Comparison of ENCODE assay signal across 8 mouse cellular contexts in the genomic region with DNA sequence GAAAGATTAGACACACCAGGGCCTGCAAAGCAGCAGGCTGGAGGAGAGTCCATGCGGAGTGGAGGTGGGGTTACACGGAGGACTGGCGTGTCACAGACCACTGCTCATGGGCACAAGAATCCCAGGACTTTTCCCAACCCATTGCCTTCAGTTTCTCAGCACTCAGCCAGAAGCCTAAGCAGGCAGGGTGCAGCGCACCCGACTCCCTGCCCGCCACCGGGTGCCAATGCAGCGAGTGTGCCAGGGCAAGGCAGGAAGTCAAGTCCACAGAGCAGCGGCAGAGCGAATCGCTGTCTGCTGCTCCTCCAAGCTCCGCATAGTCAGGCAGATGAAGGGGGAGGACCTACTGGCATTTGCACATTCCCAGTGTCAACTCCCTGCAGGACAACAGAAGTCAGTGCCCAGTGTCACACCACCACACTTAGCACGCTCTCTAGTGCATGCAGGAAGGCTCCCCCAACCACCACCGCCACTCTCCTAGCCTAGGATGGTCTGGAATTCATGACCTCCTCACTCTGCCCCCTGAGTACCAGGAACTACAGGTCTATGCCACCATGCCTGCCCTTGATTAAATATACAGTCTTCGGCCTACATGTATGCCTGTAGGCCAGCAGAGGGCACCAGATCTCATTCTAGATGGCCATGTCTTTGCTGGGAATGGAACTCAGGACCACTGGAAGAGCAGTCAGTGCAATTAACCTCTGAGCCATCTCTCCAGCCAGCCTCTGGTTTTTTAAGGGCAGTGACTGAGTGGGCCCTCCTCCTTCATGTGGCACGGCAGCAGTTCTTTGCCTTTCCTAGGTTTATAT. TPM values are rescaled to one million over a fixed set of nuclear protein-coding genes. Genes with fewer than 3 reads are reported as not detected.
DNase-seq lines count a peak whose midpoint lies in the region; ATAC-seq and TF ChIP-seq lines count a peak whose summit lies in the region.

No protein-coding gene starts in this region.

- 42% methylated on average over 16 of the region's 16 CpGs for WGBS in limb, embryonic 10.5 days
- 50% methylated on average over 12 of the region's 16 CpGs for WGBS in neural tube, embryonic 14.5 days

- H3K27ac ChIP-seq in layer of hippocampus, adult 2 months: no peak overlapping the region
- H3K27ac ChIP-seq in bone marrow macrophage, adult 2 months (ENCODE audit: insufficient read depth, low read depth, low read length): no peak overlapping the region
- 0 out of 2 replicates have a peak overlapping the region, but pooled peaks have one; percentile 9 for H3K27ac ChIP-seq in limb, embryonic 10.5 days
- no peak overlapping the region for H3K27ac ChIP-seq in neural tube, embryonic 14.5 days (ENCODE audit: low read depth, low read length)

- TF ChIP-seq POLR2A in bone marrow macrophage, adult 2 months (IDR thresholded peaks at IDR 0.05; ENCODE audit: borderline replicate concordance, low read depth, low read length): no peak

- no peak overlapping the region for H3K4me2 ChIP-seq in neural tube, embryonic 14.5 days (ENCODE audit: low read depth, low read length)

- no peaks in the 10 kb centered on the region for H3K4me1 ChIP-seq in bone marrow macrophage, adult 2 months (ENCODE audit: control insufficient read depth, insufficient read depth, low read length)
- H3K4me1 ChIP-seq in limb, embryonic 10.5 days: peaks cover 37% of the 10 kb centered on the region
- H3K4me1 ChIP-seq in neural tube, embryonic 14.5 days (ENCODE audit: control insufficient read depth, insufficient read depth, low read length): no peaks in the 10 kb centered on the region

- H3K9me3 ChIP-seq in limb, embryonic 10.5 days (replicated peaks): no peaks in the 10 kb centered on the region
- no peaks in the 10 kb centered on the region for H3K9me3 ChIP-seq in neural tube, embryonic 14.5 days (ENCODE audit: control insufficient read depth, low read length)

- no peak for DNase-seq in layer of hippocampus, adult 2 months (ENCODE audit: low spot score in 2 of 2)
- DNase-seq in layer of hippocampus, postnatal 36 days: no peak
- DNase-seq in ES-CJ7 (ENCODE audit: low read depth, low spot score): peak; percentile 86
- DNase-seq in gastrocnemius, postnatal 10 days: peak; percentile 41
- peak; percentile 75 for DNase-seq in limb, embryonic 10.5 days (ENCODE audit: low spot score)
- no peak for DNase-seq in frontal cortex, postnatal 10 days (ENCODE audit: low spot score in 2 of 2)

- TF ChIP-seq CTCF in layer of hippocampus, adult 2 months (conservative IDR thresholded peaks at IDR 0.05): peak; percentile 84
- TF ChIP-seq CTCF in bone marrow macrophage, adult 2 months (IDR thresholded peaks at IDR 0.05; ENCODE audit: low read depth, low read length): peak; percentile 79

- H3K36me3 ChIP-seq in limb, embryonic 10.5 days: no peaks in the 10 kb centered on the region
- H3K36me3 ChIP-seq in neural tube, embryonic 14.5 days (ENCODE audit: control insufficient read depth, insufficient read depth, low read length): no peaks in the 10 kb centered on the region

- peaks cover 24% of the 10 kb centered on the region; the same call in 1 of the 2 replicates for H3K27me3 ChIP-seq in limb, embryonic 10.5 days (ENCODE audit: low read depth, poor library complexity, severe bottlenecking)
- H3K27me3 ChIP-seq in neural tube, embryonic 14.5 days (ENCODE audit: control insufficient read depth, insufficient read depth, low read length): no peaks in the 10 kb centered on the region

- ATAC-seq in neural tube, embryonic 14.5 days (ENCODE audit: low read depth): peak; percentile 28; the same call in 1 of the 2 replicates

- no peak overlapping the region for H3K9ac ChIP-seq in neural tube, embryonic 14.5 days (replicated peaks; ENCODE audit: low read depth, low read length)

- no peak overlapping the region for H3K4me3 ChIP-seq in layer of hippocampus, adult 2 months
- no peak overlapping the region for H3K4me3 ChIP-seq in bone marrow macrophage, adult 2 months (ENCODE audit: insufficient read depth, low read length)
- H3K4me3 ChIP-seq in limb, embryonic 10.5 days: no peak overlapping the region
- H3K4me3 ChIP-seq in neural tube, embryonic 14.5 days (ENCODE audit: low read depth, low read length): no peak overlapping the region

RNA-seq across cellular contexts. Expression of gene Card14, which starts 2.5 kb away (rescaled TPM):
- 1 to 10 TPM in 1 of 2 experiments, under 1 TPM in 1; 0.77 to 1.0 TPM for total RNA-seq in layer of hippocampus, adult 2 months (2021)
- 1 to 10 TPM in 1 of 2 experiments, under 1 TPM in 1; 0.52 to 1.2 TPM for total RNA-seq in layer of hippocampus, postnatal 36 days (2021)
- polyA plus RNA-seq in bone marrow macrophage, adult 2 months (2012; ENCODE audit: insufficient read depth, insufficient read length, missing spikeins): not detected in 2 replicates
- 1 to 10 TPM in 1 of 2 experiments, under 1 TPM in 1; 0.77 to 1.3 TPM for total RNA-seq in gastrocnemius, postnatal 10 days (2021)
- polyA plus RNA-seq in limb, embryonic 10.5 days (2016; fragmentation: Nextera tagmentation; extraction: Ambion mirVana): 0.08 and 0.30 TPM in 2 replicates
- polyA plus RNA-seq in neural tube, embryonic 14.5 days (2014; fragmentation: Nextera tagmentation; extraction: Ambion mirVana): 0.25 and 0.32 TPM in 2 replicates

RNA-seq across cellular contexts. Expression of gene Eif4a3, which starts 5.2 kb away (rescaled TPM):
- 10 to 100 TPM; 90.8 to 92.2 TPM for total RNA-seq in layer of hippocampus, adult 2 months (2021)
- total RNA-seq in layer of hippocampus, postnatal 36 days (2021): 10 to 100 TPM; 89.2 to 91.8 TPM
- polyA plus RNA-seq in bone marrow macrophage, adult 2 months (2012; ENCODE audit: insufficient read depth, insufficient read length, missing spikeins): 105 and 120 TPM in 2 replicates
- 10 to 100 TPM; 74.3 to 75.4 TPM for total RNA-seq in gastrocnemius, postnatal 10 days (2021)
- polyA plus RNA-seq in limb, embryonic 10.5 days (2016; fragmentation: Nextera tagmentation; extraction: Ambion mirVana): 503 and 564 TPM in 2 replicates
- polyA plus RNA-seq in neural tube, embryonic 14.5 days (2014; fragmentation: Nextera tagmentation; extraction: Ambion mirVana): 240 and 251 TPM in 2 replicates

RNA-seq across cellular contexts. Expression of gene Gaa, which starts 37.4 kb away (rescaled TPM):
- total RNA-seq in layer of hippocampus, adult 2 months (2021): 100 to 1,000 TPM; 323 to 324 TPM
- 100 to 1,000 TPM; 294 to 299 TPM for total RNA-seq in layer of hippocampus, postnatal 36 days (2021)
- 58.3 and 65.2 TPM in 2 replicates for polyA plus RNA-seq in bone marrow macrophage, adult 2 months (2012; ENCODE audit: insufficient read depth, insufficient read length, missing spikeins)
- 10 to 100 TPM; 67.7 to 78.6 TPM for total RNA-seq in gastrocnemius, postnatal 10 days (2021)
- polyA plus RNA-seq in limb, embryonic 10.5 days (2016; fragmentation: Nextera tagmentation; extraction: Ambion mirVana): 23.4 and 27.8 TPM in 2 replicates
- 66.0 and 69.1 TPM in 2 replicates for polyA plus RNA-seq in neural tube, embryonic 14.5 days (2014; fragmentation: Nextera tagmentation; extraction: Ambion mirVana)

RNA-seq across cellular contexts. Expression of gene Sgsh, which starts 50.2 kb away (rescaled TPM):
- total RNA-seq in layer of hippocampus, adult 2 months (2021): 1 to 10 TPM; 5.0 to 6.3 TPM
- total RNA-seq in layer of hippocampus, postnatal 36 days (2021): 1 to 10 TPM; 4.7 to 5.8 TPM
- 39.6 and 41.9 TPM in 2 replicates for polyA plus RNA-seq in bone marrow macrophage, adult 2 months (2012; ENCODE audit: insufficient read depth, insufficient read length, missing spikeins)
- total RNA-seq in gastrocnemius, postnatal 10 days (2021): 1 to 10 TPM; 5.2 to 5.7 TPM
- polyA plus RNA-seq in limb, embryonic 10.5 days (2016; fragmentation: Nextera tagmentation; extraction: Ambion mirVana): 6.5 and 8.1 TPM in 2 replicates
- 4.4 and 5.0 TPM in 2 replicates for polyA plus RNA-seq in neural tube, embryonic 14.5 days (2014; fragmentation: Nextera tagmentation; extraction: Ambion mirVana)

RNA-seq across cellular contexts. Expression of gene Slc26a11, which starts 50.2 kb away (rescaled TPM):
- 1 to 10 TPM; 4.9 to 6.7 TPM for total RNA-seq in layer of hippocampus, adult 2 months (2021)
- total RNA-seq in layer of hippocampus, postnatal 36 days (2021): 1 to 10 TPM; 5.4 to 5.5 TPM
- 50.6 and 63.4 TPM in 2 replicates for polyA plus RNA-seq in bone marrow macrophage, adult 2 months (2012; ENCODE audit: insufficient read depth, insufficient read length, missing spikeins)
- 1 to 10 TPM; 2.6 to 4.0 TPM for total RNA-seq in gastrocnemius, postnatal 10 days (2021)
- 8.9 and 9.4 TPM in 2 replicates for polyA plus RNA-seq in limb, embryonic 10.5 days (2016; fragmentation: Nextera tagmentation; extraction: Ambion mirVana)
- 5.1 and 5.2 TPM in 2 replicates for polyA plus RNA-seq in neural tube, embryonic 14.5 days (2014; fragmentation: Nextera tagmentation; extraction: Ambion mirVana)

Comparison
In these comparisons a context has a peak if more than half of its experiments do, and no peak if none do; other contexts are left out.
1. DNase-seq: peak in ES-CJ7 (single experiment), gastrocnemius, postnatal 10 days (single experiment) and limb, embryonic 10.5 days (single experiment); none in layer of hippocampus, adult 2 months (0 of 2), layer of hippocampus, postnatal 36 days (0 of 2) and frontal cortex, postnatal 10 days (0 of 2).